Mouse (Mus musculus) bone marrow macrophage, adult 2 months (primary cell): ENCODE results near the gene Slit1.

ENCODE experiments used
- CTCF ChIP-seq: IDR thresholded peaks from 2 replicates; pipeline ENCODE4 v1.5.1; 2012; ENCODE audit warnings: low read depth, mild to moderate bottlenecking, low read length, moderate library complexity
- POLR2A ChIP-seq: IDR thresholded peaks from 2 replicates; pipeline ENCODE4 v1.6.1; 2012; ENCODE audit warnings: mild to moderate bottlenecking, low read depth, low read length, borderline replicate concordance

- TF ChIP-seq POLR2A (no peak), CTCF (no peak)
Observed at GRCm38 (mm10) chr19:41665941-41666340, 77.5 kb downstream of the Slit1 start.
